ENCODE assay signal across 24 mouse cellular contexts in the genomic region with DNA sequence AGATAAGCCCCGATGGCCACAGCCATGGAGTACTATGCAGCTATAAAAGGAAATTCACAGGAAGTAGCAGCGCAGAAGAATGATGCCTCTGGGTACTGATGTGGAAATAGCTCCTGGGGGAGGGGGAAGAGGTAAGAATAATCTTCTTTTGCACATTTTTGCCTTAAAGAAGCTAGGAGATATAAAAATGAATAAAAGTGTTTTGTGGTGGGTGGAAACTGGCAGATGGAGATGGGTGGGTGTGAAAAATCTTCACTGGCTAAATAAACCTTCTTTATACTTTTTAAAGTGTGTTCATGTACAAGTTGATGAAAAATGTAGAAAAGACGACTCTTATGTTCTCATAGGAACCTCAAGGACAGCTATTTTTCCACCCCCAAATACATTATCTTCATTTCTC.
A peak's percentile ranks its signal among the peaks of the same experiment; 100 is the strongest.
DNase-seq lines count a peak whose midpoint lies in the region; ATAC-seq lines count a peak whose summit lies in the region.
"Had no signal": no experiment of that assay in that cellular context is flagged by ENCODE, and none has a peak within 500 bp of the region (broad histone marks: within the 10 kb centered on the region; RNA-seq: fewer than 3 reads in every experiment).

No protein-coding gene starts in this region.

- H3K4me2 ChIP-seq in heart, embryonic 11.5 days: no peak overlapping the region
- H3K4me2 ChIP-seq: intestine, embryonic 15.5 days; limb, embryonic 13.5 days; liver, embryonic 13.5 days; lung, embryonic 14.5 days; midbrain, embryonic 12.5 days; neural tube, embryonic 15.5 days had no signal

- no peaks in the 10 kb centered on the region for H3K36me3 ChIP-seq in heart, embryonic 11.5 days (ENCODE audit: control insufficient read depth, insufficient read depth, low read length)
- H3K36me3 ChIP-seq in hindbrain, embryonic 10.5 days: no peaks in the 10 kb centered on the region
- H3K36me3 ChIP-seq: forebrain, embryonic 10.5 days; heart, embryonic 10.5 days; intestine, embryonic 15.5 days; limb, embryonic 13.5 days; liver, embryonic 13.5 days; midbrain, embryonic 12.5 days; neural tube, embryonic 15.5 days had no signal

- no peak overlapping the region for H3K27ac ChIP-seq in heart, embryonic 11.5 days (ENCODE audit: low read depth, low read length)
- H3K27ac ChIP-seq in hindbrain, embryonic 10.5 days: no peak overlapping the region
- H3K27ac ChIP-seq: forebrain, embryonic 10.5 days; gastrocnemius, adult 2 months; heart, embryonic 10.5 days; limb, embryonic 13.5 days; liver, embryonic 13.5 days; midbrain, embryonic 12.5 days; neural tube, embryonic 15.5 days; stomach, postnatal 0 days had no signal

- no peaks in the 10 kb centered on the region for H3K4me1 ChIP-seq in heart, embryonic 11.5 days (ENCODE audit: control insufficient read depth, insufficient read depth, low read length)
- no peaks in the 10 kb centered on the region for H3K4me1 ChIP-seq in hindbrain, embryonic 10.5 days (replicated peaks)
- H3K4me1 ChIP-seq: forebrain, embryonic 10.5 days; heart, embryonic 10.5 days; intestine, embryonic 15.5 days; midbrain, embryonic 12.5 days; neural tube, embryonic 15.5 days had no signal

- ATAC-seq in heart, embryonic 11.5 days (replicated peaks; ENCODE audit: insufficient number of reproducible peaks, low FRiP score, low TSS enrichment): no peak
- ATAC-seq: forebrain, embryonic 16.5 days; hindbrain, embryonic 16.5 days had no signal

- WGBS in heart, embryonic 11.5 days (ENCODE audit: insufficient replicate concordance): 77% methylated on average over 3 of the region's 3 CpGs
- WGBS in hindbrain, embryonic 10.5 days: 89% methylated on average over 3 of the region's 3 CpGs

- peak; percentile 39 for DNase-seq in layer of hippocampus, adult 11-12 months (ENCODE audit: low spot score)
- DNase-seq in layer of hippocampus, postnatal 36 days: no peak
- DNase-seq in right cerebral cortex, adult 2 months (ENCODE audit: low spot score in 2 of 2): peak; percentile 74 to 83
- no peak for DNase-seq in right cerebral cortex, postnatal 4 days
- peak; percentile 61 to 96 for DNase-seq in left cerebral cortex, postnatal 25 days (ENCODE audit: low spot score in 2 of 2)
- DNase-seq in embryo, embryonic 10 days (ENCODE audit: low spot score): no peak
- no peak for DNase-seq in hindbrain, embryonic 10.5 days (ENCODE audit: low spot score)
- DNase-seq: adrenal gland, postnatal 14 days; cerebellum, adult 9-11 months; gastrocnemius, adult 2 months; kidney, adult 9 months; kidney, postnatal 14 days; liver, embryonic 13.5 days; lung, embryonic 14.5 days had no signal

- intact Hi-C loops in left cerebral cortex, postnatal 25 days (cut with DNase I): loop anchor here (1.0 to 2.0 kb wide), 3 partner anchors 50 to 67 kb away; partner anchors contain the start of gene Plcb1

- no peaks in the 10 kb centered on the region for H3K9me3 ChIP-seq in heart, embryonic 11.5 days (replicated peaks; ENCODE audit: control insufficient read depth, low read length)
- no peaks in the 10 kb centered on the region for H3K9me3 ChIP-seq in hindbrain, embryonic 10.5 days
- H3K9me3 ChIP-seq: forebrain, embryonic 10.5 days; heart, embryonic 10.5 days; intestine, embryonic 15.5 days; limb, embryonic 13.5 days; liver, embryonic 13.5 days; midbrain, embryonic 12.5 days; neural tube, embryonic 15.5 days had no signal

- H3K4me3 ChIP-seq in heart, embryonic 11.5 days (ENCODE audit: low read depth, low read length): no peak overlapping the region
- no peak overlapping the region for H3K4me3 ChIP-seq in hindbrain, embryonic 10.5 days
- H3K4me3 ChIP-seq: forebrain, embryonic 10.5 days; gastrocnemius, adult 2 months; heart, embryonic 10.5 days; intestine, embryonic 15.5 days; limb, embryonic 13.5 days; liver, embryonic 13.5 days; midbrain, embryonic 12.5 days; neural tube, embryonic 15.5 days had no signal

- H3K27me3 ChIP-seq in heart, embryonic 11.5 days (ENCODE audit: control insufficient read depth, insufficient read depth, low read length): no peaks in the 10 kb centered on the region
- H3K27me3 ChIP-seq in hindbrain, embryonic 10.5 days (ENCODE audit: insufficient read depth, poor library complexity, severe bottlenecking): no peaks in the 10 kb centered on the region
- H3K27me3 ChIP-seq: intestine, embryonic 15.5 days; limb, embryonic 13.5 days; liver, embryonic 13.5 days; midbrain, embryonic 12.5 days; neural tube, embryonic 15.5 days had no signal

- no peak overlapping the region for H3K9ac ChIP-seq in heart, embryonic 11.5 days (ENCODE audit: low read depth, low read length)
- H3K9ac ChIP-seq: intestine, embryonic 15.5 days; limb, embryonic 13.5 days; liver, embryonic 13.5 days; lung, embryonic 14.5 days; midbrain, embryonic 12.5 days; neural tube, embryonic 15.5 days had no signal

Comparison
In these comparisons a context has a peak if more than half of its experiments do, and no peak if none do; other contexts are left out.
1. DNase-seq: peak in layer of hippocampus, adult 11-12 months (single experiment), right cerebral cortex, adult 2 months (2 of 2) and left cerebral cortex, postnatal 25 days (2 of 2); none in layer of hippocampus, postnatal 36 days (0 of 2), right cerebral cortex, postnatal 4 days (single experiment), embryo, embryonic 10 days (single experiment) and hindbrain, embryonic 10.5 days (single experiment).